In genomic region chr3:129392814-129393804, GRCm38 (mm10) we compare ENCODE assay signal across 9 mouse cellular contexts.
DNase-seq lines count a peak whose midpoint lies in the region; ATAC-seq and TF ChIP-seq lines count a peak whose summit lies in the region.
"Had no signal": no experiment of that assay in that cellular context is flagged by ENCODE, and none has a peak within 500 bp of the region (broad histone marks: within the 10 kb centered on the region; RNA-seq: fewer than 3 reads in every experiment).

No protein-coding gene starts in this region.

- no peaks in the 10 kb centered on the region for H3K9me3 ChIP-seq in heart, postnatal 0 days (replicated peaks; ENCODE audit: control insufficient read depth, low read length)
- 0 out of 2 replicates have a peak, but pooled peaks cover 3% of the 10 kb centered on the region for H3K9me3 ChIP-seq in heart, embryonic 12.5 days (replicated peaks)
- no peaks in the 10 kb centered on the region for H3K9me3 ChIP-seq in kidney, embryonic 15.5 days (replicated peaks)
- H3K9me3 ChIP-seq: hindbrain, embryonic 12.5 days had no signal

- no peaks in the 10 kb centered on the region for H3K4me1 ChIP-seq in heart, postnatal 0 days (ENCODE audit: control insufficient read depth, insufficient read depth)
- peaks cover 17% of the 10 kb centered on the region for H3K4me1 ChIP-seq in heart, embryonic 12.5 days (replicated peaks)
- no peaks in the 10 kb centered on the region for H3K4me1 ChIP-seq in thymus, adult 2 months (replicated peaks; ENCODE audit: control insufficient read depth, insufficient read depth, low read length)
- H3K4me1 ChIP-seq in kidney, embryonic 15.5 days, result peaks cover 53% of the 10 kb centered on the region
- H3K4me1 ChIP-seq: hindbrain, embryonic 12.5 days had no signal

- no peak for TF ChIP-seq CTCF in heart, postnatal 0 days (IDR thresholded peaks at IDR 0.05; ENCODE audit: low read depth)
- no peak for TF ChIP-seq CTCF in thymus, adult 2 months (IDR thresholded peaks at IDR 0.05; ENCODE audit: borderline replicate concordance, control insufficient read depth, extremely low read depth, insufficient read depth, low read length, poor library complexity)

- no peak for ATAC-seq in heart, postnatal 0 days (ENCODE audit: insufficient read depth, low read depth)
- ATAC-seq in heart, embryonic 12.5 days (ENCODE audit: insufficient number of reproducible peaks, low FRiP score), result no peak
- peak; percentile 86 for ATAC-seq in kidney, embryonic 15.5 days (replicated peaks; ENCODE audit: low FRiP score)

- 84% methylated on average over 23 of the region's 23 CpGs for WGBS in heart, postnatal 0 days
- WGBS in heart, embryonic 12.5 days, result 79% methylated on average over 23 of the region's 23 CpGs
- 80% methylated on average over 23 of the region's 23 CpGs for WGBS in thymus, adult 2 months
- 41% methylated on average over 22 of the region's 23 CpGs for WGBS in kidney, embryonic 15.5 days

- H3K36me3 ChIP-seq in heart, postnatal 0 days (replicated peaks; ENCODE audit: control insufficient read depth, insufficient read depth, low read length), result no peaks in the 10 kb centered on the region
- H3K36me3 ChIP-seq in heart, embryonic 12.5 days, result no peaks in the 10 kb centered on the region
- H3K36me3 ChIP-seq in thymus, adult 2 months (ENCODE audit: control insufficient read depth, insufficient read depth, low read length), result no peaks in the 10 kb centered on the region
- no peaks in the 10 kb centered on the region for H3K36me3 ChIP-seq in kidney, embryonic 15.5 days
- H3K36me3 ChIP-seq: hindbrain, embryonic 12.5 days had no signal

- H3K4me3 ChIP-seq in heart, postnatal 0 days (ENCODE audit: low read depth, low read length), result peak overlapping the region; percentile 9; the same call in 1 of the 2 replicates
- no peak overlapping the region for H3K4me3 ChIP-seq in heart, embryonic 12.5 days
- peak overlapping the region; percentile 52 for H3K4me3 ChIP-seq in thymus, adult 2 months (ENCODE audit: control insufficient read depth, insufficient read depth, low read length)
- peak overlapping the region; percentile 41 for H3K4me3 ChIP-seq in kidney, embryonic 15.5 days (replicated peaks)
- H3K4me3 ChIP-seq: hindbrain, embryonic 12.5 days had no signal

- no peaks in the 10 kb centered on the region for H3K27me3 ChIP-seq in heart, postnatal 0 days (ENCODE audit: control insufficient read depth, insufficient read depth, low read length)
- H3K27me3 ChIP-seq in heart, embryonic 12.5 days (replicated peaks), result no peaks in the 10 kb centered on the region
- H3K27me3 ChIP-seq in thymus, adult 2 months (ENCODE audit: control insufficient read depth, insufficient read depth, low read length), result no peaks in the 10 kb centered on the region
- H3K27me3 ChIP-seq in kidney, embryonic 15.5 days, result no peaks in the 10 kb centered on the region
- H3K27me3 ChIP-seq: hindbrain, embryonic 12.5 days had no signal

- no peak for TF ChIP-seq POLR2A in thymus, adult 2 months (IDR thresholded peaks at IDR 0.05; ENCODE audit: control insufficient read depth, extremely low read depth, insufficient read depth, low read length, poor library complexity)

- TF ChIP-seq EP300 in heart, postnatal 0 days (IDR thresholded peaks at IDR 0.05; ENCODE audit: low read depth), result no peak

- DNase-seq in heart, postnatal 0 days (ENCODE audit: low spot score), result no peak
- no peak for DNase-seq in thymus, adult 2 months
- no peak for DNase-seq in thymus, postnatal 4 days
- no peak for DNase-seq in layer of hippocampus, postnatal 36 days
- DNase-seq in gastrocnemius, postnatal 14 days, result no peak

- H3K4me2 ChIP-seq in heart, postnatal 0 days (ENCODE audit: low read depth, low read length), result no peak overlapping the region
- H3K4me2 ChIP-seq in heart, embryonic 12.5 days, result no peak overlapping the region
- peak overlapping the region; percentile 50 for H3K4me2 ChIP-seq in kidney, embryonic 15.5 days
- H3K4me2 ChIP-seq: hindbrain, embryonic 12.5 days had no signal

- H3K9ac ChIP-seq in heart, postnatal 0 days (replicated peaks; ENCODE audit: low read depth, low read length), result no peak overlapping the region
- H3K9ac ChIP-seq in heart, embryonic 12.5 days, result no peak overlapping the region
- H3K9ac ChIP-seq in kidney, embryonic 15.5 days, result no peak overlapping the region
- H3K9ac ChIP-seq: hindbrain, embryonic 12.5 days had no signal

- intact Hi-C loops in gastrocnemius, postnatal 14 days (cut with DNase I; ENCODE audit: low total_unique reads), result no loop called here

- H3K27ac ChIP-seq in heart, postnatal 0 days (ENCODE audit: low read depth), result no peak overlapping the region
- no peak overlapping the region for H3K27ac ChIP-seq in heart, embryonic 12.5 days (ENCODE audit: poor library complexity, severe bottlenecking)
- H3K27ac ChIP-seq in thymus, adult 2 months (ENCODE audit: control insufficient read depth, insufficient read depth, low read length), result no peak overlapping the region
- H3K27ac ChIP-seq in kidney, embryonic 15.5 days, result peak overlapping the region; percentile 83
- H3K27ac ChIP-seq: hindbrain, embryonic 12.5 days; macrophage had no signal
